Mouse (Mus musculus): ENCODE data around the gene Clec2i.
A peak's percentile ranks its signal among the peaks of the same experiment; 100 is the strongest.
"Not testable (repeated sequence)": the region's sequence is repeated elsewhere in the genome, so short reads cannot be mapped to it uniquely, and the experiment has no call there.

Clec2i gene

GRCm38 (mm10) chr6:128887091-128887790 lies at the start of gene Clec2i:
Clec2i (plus strand) TSS chr6:128887588.
- DNase-seq: not testable (repeated sequence)

GRCm38 (mm10) chr6:128838342-128839265 lies 48.8 kb upstream of the Clec2i start:
- peak; percentile 94 for DNase-seq

GRCm38 (mm10) chr6:128839266-128839771 lies 48.1 kb upstream of the Clec2i start:
- DNase-seq: peak; percentile 89

DNA sequence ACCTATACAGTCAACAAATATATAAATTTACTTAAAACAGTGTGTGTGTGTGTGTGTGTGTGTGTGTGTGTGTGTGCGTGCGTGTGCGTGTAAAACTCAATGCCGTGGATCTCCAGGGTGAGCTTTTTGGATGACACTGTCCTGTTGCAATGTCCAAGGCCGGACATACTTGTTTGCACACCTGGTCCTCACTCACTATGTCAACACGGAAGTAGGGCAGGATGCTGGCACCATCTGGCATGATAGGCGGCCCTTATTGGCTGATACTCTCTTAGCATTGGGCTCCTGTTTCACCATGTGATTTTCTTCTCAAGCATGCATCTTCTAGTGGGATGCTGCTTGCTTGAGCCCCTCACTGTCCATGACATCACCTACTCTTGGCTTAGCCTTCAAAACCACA lies 47.5 kb upstream of the Clec2i start:
- DNase-seq: no peak

GRCm38 (mm10) chr6:128840669-128841068 lies 46.7 kb upstream of the Clec2i start:
- DNase-seq: not testable (repeated sequence)

DNA sequence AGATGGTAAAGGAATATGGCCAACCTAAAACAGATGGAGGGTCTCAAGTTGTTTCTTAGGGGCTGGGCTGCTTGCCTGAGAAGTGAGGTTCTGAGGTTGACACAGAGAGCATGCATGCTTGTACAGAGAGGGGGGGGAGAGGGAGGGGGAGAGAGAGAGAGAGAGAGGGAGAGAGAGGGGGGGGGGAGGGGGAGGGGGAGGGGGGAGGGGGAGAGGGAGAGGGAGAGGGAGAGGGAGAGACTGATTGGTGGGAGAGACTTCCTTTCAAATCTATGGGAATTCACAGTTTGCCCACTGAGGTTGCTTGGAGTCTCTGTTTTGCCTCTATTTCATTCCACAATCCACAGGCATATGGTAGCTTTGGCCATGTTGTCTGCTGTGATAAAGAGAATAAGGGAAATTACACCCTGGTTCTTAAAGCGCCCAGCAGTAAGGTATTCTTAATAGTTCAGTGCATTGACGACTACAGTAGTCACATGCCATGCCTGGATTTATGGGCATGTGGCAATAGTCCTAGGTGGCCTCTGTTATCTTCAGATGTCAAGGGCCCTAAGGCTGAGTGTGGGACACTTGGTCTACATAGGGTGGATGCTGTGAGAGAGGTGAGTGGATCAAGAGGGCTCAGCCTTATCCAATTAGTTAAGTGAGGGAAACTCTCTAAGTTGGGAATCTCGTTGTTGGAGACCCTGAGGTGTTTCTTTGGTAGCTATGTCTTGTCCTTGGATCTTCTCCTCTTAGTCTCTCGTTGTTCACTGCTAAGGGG lies 45.9 kb upstream of the Clec2i start:
- DNase-seq: no peak

DNA sequence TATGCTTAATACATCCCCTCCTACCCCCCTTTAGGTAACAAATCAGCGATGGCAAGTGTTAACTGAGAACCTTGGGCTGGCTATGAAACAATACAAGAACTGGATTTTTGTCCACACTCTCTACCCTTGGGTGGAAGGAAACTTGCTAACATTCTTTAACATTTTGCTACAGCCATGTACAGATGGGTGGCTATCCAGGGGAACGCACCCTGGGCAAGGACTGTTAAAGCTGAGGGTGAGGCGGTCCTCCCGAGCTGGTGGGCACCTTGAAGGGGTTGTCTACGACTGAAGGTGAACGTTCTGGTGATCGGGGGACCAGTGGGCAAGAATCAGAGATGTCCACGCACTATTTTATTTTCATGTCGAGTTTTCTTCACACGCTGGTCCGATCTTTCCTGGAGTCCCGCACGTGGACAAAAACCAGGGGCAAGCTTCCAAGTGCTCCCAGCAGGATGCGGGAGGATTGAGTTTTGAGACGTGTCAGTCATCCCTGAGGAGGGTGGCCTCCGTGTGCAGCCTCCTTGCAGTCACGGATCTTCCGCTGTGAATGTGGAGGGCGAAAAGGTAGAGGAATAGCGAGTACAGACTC lies 44.9 kb upstream of the Clec2i start:
- no peak for DNase-seq

- peak; percentile 94 for DNase-seq
Observed at GRCm38 (mm10) chr6:128842945-128843478, 44.4 kb upstream of the Clec2i start.

DNA sequence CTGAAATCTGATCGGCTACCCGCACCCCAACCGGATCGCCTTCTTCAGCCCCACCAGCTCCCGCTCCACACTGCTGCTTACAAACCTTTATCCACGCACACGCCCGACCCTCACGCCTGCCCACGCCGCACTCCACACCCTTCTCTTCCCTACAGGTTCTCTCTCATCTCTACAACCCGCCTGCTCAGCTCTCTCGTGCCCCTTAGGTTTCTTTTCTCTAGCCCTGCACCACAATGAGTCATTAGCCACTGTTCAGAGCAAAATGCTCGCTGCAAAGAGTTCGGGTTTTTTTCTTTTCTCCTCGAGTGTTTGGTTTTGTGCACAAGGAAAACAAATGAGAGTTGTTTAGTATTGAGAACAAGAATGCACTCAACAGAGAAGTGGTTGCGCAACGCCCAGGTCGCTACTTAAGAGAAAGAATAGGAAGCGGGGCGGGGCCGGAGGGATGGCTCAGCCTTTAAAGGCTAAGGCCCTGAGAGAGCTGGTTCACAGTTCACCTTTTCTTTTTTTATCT lies 43.9 kb upstream of the Clec2i start:
- DNase-seq: peak; percentile 77

- DNase-seq: no peak
Observed at GRCm38 (mm10) chr6:128844131-128844530, 43.3 kb upstream of the Clec2i start.

GRCm38 (mm10) chr6:128844586-128845080 lies 42.8 kb upstream of the Clec2i start:
- DNase-seq: no peak

DNA sequence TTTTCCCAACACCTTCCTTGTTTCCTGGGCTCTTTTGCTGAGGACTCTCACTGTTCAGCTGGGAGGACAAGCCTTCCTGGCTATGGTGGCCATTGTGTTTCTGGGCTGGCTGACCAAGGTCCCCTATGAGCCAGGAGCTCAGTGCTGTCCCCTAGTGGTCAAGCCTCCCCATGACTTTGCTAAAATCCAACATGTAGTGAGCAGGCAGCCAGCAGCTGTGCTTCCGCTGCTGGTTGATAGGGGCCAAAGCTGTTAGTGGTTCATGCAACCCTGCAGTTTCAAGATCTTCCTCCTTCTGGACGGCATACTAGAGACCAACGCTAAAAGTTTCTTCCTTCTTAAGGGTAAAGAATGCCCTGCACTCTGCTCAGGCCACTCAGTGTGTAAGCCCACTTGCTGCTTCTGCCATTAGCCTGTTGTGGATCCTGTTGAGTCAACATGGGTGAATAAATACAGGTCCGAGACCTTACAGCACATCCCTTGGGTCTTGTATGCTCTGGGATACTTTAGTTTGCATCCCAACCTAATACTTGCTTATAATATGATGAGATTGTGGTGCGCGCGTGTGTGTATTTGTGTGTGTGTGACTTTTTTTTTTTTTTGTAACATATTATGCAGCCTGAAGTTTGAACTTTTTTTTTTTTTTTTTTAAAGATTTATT lies 41.9 kb upstream of the Clec2i start:
- peak; percentile 90 for DNase-seq

DNA sequence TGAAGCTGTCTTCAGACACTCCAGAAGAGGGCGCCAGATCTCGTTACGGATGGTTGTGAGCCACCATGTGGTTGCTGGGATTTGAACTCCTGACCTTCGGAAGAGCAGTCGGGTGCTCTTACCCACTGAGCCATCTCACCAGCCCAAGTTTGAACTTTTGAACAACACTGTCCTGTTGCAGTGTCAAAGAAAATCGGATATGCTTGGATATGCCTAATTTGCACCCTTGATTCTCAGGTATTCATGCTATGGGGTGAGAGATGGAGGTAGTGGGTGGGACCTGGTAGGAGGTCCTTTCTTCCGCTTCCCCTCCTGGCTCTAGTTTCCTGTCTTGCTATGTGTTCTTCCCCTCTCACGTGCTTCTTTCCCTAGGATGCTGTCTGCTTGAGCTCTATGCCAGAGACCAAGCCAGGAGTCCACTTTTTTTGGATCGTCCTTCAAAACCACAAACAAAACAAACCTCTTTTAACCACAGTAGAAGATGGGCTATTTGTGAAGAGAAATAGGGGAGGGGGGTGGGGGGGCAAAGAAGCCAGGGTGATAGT lies 41.3 kb upstream of the Clec2i start:
- no peak for DNase-seq

DNA sequence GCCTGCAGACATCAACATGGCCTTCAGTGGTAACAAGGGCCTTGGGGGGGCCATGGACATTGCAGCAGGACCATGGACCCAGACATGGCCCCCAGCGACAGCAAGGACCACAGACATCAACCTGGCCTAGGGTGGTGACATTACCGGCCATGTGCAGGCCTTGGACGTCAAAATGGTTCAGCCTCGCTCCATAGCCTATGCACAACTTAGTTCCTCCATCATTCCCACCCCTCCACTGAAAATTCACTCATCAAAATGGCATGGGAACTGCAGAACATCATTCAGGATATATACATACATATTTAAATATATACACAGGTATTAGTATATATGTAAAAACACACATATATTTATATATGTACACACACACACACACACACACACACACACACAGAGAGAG lies 40.0 kb upstream of the Clec2i start:
- no peak for DNase-seq

DNA sequence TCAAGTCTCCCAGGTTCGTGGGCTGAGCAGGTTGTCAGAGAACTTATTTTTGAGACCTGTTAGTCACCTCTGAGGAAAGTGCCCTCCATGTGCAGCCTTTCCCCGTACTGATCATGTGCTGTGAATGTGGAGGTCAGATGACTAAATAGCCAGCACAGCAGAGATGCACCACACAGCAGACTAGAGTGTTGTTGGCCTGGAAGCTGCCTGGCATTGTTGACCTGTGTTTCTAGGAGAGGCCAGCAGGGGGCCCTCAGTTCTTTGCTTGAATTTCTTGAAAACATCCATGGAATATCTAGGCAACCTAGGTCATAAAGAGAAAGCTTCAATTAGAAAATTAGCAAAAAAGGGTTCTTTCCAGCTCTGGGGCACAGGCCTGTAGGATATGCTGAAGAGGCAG lies 37.5 kb upstream of the Clec2i start:
- DNase-seq: peak; percentile 68

- DNase-seq: no peak
Observed at GRCm38 (mm10) chr6:128850671-128851070, 36.7 kb upstream of the Clec2i start.

DNA sequence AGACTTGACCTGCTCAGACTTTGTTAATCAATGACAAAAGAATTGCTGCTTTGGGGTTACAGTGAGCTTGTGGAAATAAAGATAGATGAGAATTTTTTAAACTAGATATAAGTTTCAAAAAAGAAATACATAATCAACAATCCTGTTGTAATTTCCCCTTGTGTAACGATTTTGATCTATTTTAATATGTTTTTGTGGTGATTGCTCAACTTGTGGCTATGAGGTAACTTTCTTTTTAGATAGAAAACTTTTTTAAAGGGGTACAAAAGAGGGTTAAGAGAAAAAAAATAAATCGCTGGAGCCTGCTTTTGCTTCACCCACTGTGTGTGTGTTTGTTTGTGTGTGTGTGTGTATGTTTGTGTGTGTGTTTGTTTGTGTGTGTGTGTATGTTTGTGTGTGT lies 36.2 kb upstream of the Clec2i start:
- DNase-seq: no peak

DNA sequence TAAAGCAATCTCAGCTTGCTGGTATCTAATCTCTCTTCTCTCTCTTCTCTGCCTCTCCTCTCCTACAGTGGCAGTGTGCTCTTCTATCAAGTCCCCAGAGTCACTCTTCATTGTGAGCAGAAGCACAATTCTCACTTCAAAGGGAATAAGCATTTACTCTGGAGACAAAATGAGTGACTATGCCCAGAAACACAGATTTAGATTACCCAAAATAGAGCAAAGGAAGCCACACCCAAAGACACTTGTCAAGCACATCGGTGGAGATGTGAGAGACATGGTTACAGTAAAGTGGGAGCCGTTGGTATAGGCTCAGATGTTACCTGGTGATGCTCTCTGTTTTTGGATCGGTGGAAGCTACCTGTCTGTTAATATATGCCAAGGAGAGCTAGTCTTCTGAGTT lies 34.6 kb upstream of the Clec2i start:
- DNase-seq: no peak

- peak; percentile 83 for DNase-seq
Observed at GRCm38 (mm10) chr6:128854024-128854820, 33.2 kb upstream of the Clec2i start.

- DNase-seq: no peak
Observed at GRCm38 (mm10) chr6:128854895-128855294, 32.5 kb upstream of the Clec2i start.
